Mouse (Mus musculus) embryonic fibroblast, embryonic 13.5 days (primary cell): ENCODE measurements around the gene Rabgap1l.

Experiments
- CTCF ChIP-seq: IDR thresholded peaks from 2 replicates; pipeline ENCODE4 v1.5.1; 2011; ENCODE audit warnings: mild to moderate bottlenecking, control low read depth, low read length, moderate library complexity, borderline replicate concordance; ENCODE audit not compliant: insufficient read depth
- POLR2A ChIP-seq: IDR thresholded peaks from 2 replicates; pipeline ENCODE4 v1.6.1; 2011; ENCODE audit warnings: low read depth, mild to moderate bottlenecking, control low read depth, low read length, moderate library complexity

DNA sequence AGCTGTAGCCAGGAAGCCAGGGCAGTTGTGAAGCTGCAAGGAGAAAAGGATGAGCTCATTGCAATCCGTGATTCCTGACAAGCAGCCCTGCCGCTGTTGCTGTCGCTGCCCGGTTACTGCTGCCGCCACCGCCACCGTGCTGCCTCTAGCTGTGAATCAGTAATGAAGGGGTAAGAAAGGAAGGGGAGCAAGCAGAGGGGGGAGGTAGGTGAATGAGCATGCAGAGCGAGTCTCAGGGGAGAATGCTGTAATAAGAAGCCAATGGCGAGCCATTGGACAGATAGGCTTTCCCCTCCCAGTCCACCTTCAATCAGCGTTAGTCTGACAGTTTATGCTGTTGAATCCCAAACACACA, 441.2 kb downstream of the Rabgap1l start:
- no peak for TF ChIP-seq CTCF
- no peak for TF ChIP-seq POLR2A
